Mouse (Mus musculus) B cell, adult 67 days (primary cell): ENCODE results near the gene Evx1. TPM values are rescaled to one million over a fixed set of nuclear protein-coding genes. Genes with fewer than 3 reads are reported as not detected.

Source experiments
- total RNA-seq, 2 experiments: library from RNA; stranded (reverse); gene quantifications; 4 replicates each; pipeline ENCODE4 v1.2.4; 2023

The Evx1 gene
- not detected for total RNA-seq

GRCm38 (mm10) chr6:52313391-52314303 is at the start of gene Evx1:
Gene Evx1, plus strand, starts transcription at chr6:52313498.

Other genes with a start within 250 kb of the Evx1 start
- not detected for gene Hoxa1, start 155.2 kb upstream of the Evx1 start, total RNA-seq
- gene Hoxa2, start 148.7 kb upstream of the Evx1 start, total RNA-seq = not detected
- not detected for gene 5730596B20Rik, start 136.0 kb upstream of the Evx1 start, total RNA-seq
- not detected for gene Hoxa4, start 121.7 kb upstream of the Evx1 start, total RNA-seq
- not detected for gene Hoxa5, start 108.9 kb upstream of the Evx1 start, total RNA-seq
- not detected for gene Hoxa6, start 104.8 kb upstream of the Evx1 start, total RNA-seq
- gene Hoxa3, start 100.2 kb upstream of the Evx1 start, total RNA-seq = not detected
- not detected for gene Gm28308, start 100.2 kb upstream of the Evx1 start, total RNA-seq
- gene Hoxa7, start 91.6 kb upstream of the Evx1 start, total RNA-seq = under 1 TPM in 1 of 2 experiments, not detected in 1; 0.30 TPM
- not detected for gene Hoxa9, start 82.4 kb upstream of the Evx1 start, total RNA-seq
- gene Hoxa10, start 72.6 kb upstream of the Evx1 start, total RNA-seq = not detected
- gene Hoxa11, start 67.7 kb upstream of the Evx1 start, total RNA-seq = not detected
- gene Hoxa13, start 52.6 kb upstream of the Evx1 start, total RNA-seq = not detected